Mouse (Mus musculus) kidney, embryonic 16.5 days (tissue): ENCODE data around the gene Defa20. TPM values are rescaled to one million over a fixed set of nuclear protein-coding genes. Genes with fewer than 3 reads are reported as not detected.
"Not testable (repeated sequence)": the region's sequence is repeated elsewhere in the genome, so short reads cannot be mapped to it uniquely, and the experiment has no call there.

Experiments used
- ATAC-seq: fragments of 200-750 bp; cut with Nextera tagmentation; 2 replicates; pipeline ENCODE4 v1.8.0; 2017; ENCODE audit warnings: moderate TSS enrichment; ENCODE audit not compliant: low FRiP score, low TSS enrichment
- H3K27ac ChIP-seq: fragments of 300-500 bp; sonication (generic); 2 replicates; pipeline ENCODE4 v1.5.1; 2014; ENCODE audit warnings: low read length
- H3K27me3 ChIP-seq: fragments of 300-500 bp; sonication (generic); 2 replicates; pipeline ENCODE4 v1.6.1; 2014; ENCODE audit warnings: low read length, control low read depth, mixed read lengths; ENCODE audit not compliant: insufficient read depth
- H3K36me3 ChIP-seq: fragments of 300-500 bp; sonication (generic); 2 replicates; pipeline ENCODE4 v1.6.1; 2014; ENCODE audit warnings: low read length, control low read depth, mixed read lengths; ENCODE audit not compliant: insufficient read depth
- H3K4me1 ChIP-seq: fragments of 300-500 bp; sonication (generic); 2 replicates; pipeline ENCODE4 v1.6.1; 2014; ENCODE audit warnings: low read length, control low read depth, mixed read lengths; ENCODE audit not compliant: insufficient read depth
- H3K4me2 ChIP-seq: fragments of 300-500 bp; sonication (generic); replicated peaks from 2 replicates; pipeline ENCODE4 v1.6.1; 2014; ENCODE audit warnings: low read depth, low read length
- H3K4me3 ChIP-seq: fragments of 300-500 bp; sonication (generic); 2 replicates; pipeline ENCODE4 v1.5.1; 2014; ENCODE audit warnings: mild to moderate bottlenecking, low read length
- H3K9ac ChIP-seq: fragments of 300-500 bp; sonication (generic); replicated peaks from 2 replicates; pipeline ENCODE4 v1.6.1; 2014; ENCODE audit warnings: low read length
- H3K9me3 ChIP-seq: fragments of 300-500 bp; sonication (generic); 2 replicates; pipeline ENCODE4 v1.6.1; 2016; ENCODE audit warnings: low read length, control low read depth
- WGBS: fragments of 180-500 bp; shearing (Covaris S2); extraction: QIAGEN DNeasy Blood & Tissue Kit; methylation state at CpG from one replicate; pipeline ENCODE4 v1.1.7; 2014; 5-methylcytosine and 5-hydroxymethylcytosine counted together
- polyA plus RNA-seq: library from polyadenylated mRNA; unstranded; fragments of >200 nt; fragmentation: Nextera tagmentation; extraction: Ambion mirVana; gene quantifications from 2 replicates; pipeline ENCODE4 v1.2.1, GENCODE M21; 2015

The Defa20 gene
- not detected in 2 replicates for polyA plus RNA-seq

- not testable (repeated sequence) for H3K27me3 ChIP-seq, H3K4me3 ChIP-seq, H3K4me2 ChIP-seq, H3K27ac ChIP-seq, H3K9me3 ChIP-seq, H3K9ac ChIP-seq, ATAC-seq, H3K4me1 ChIP-seq, H3K36me3 ChIP-seq
- WGBS = no CpG with 5 or more reads among the region's 2 CpGs
These were observed at the start of gene Defa20 for GRCm38 (mm10) chr8:21508958-21509357. Defa20 (plus strand) TSS chr8:21509258.

- not testable (repeated sequence) for ATAC-seq
These were observed 19.7 kb downstream of the Defa20 start, which contains the start of gene Defa32 for GRCm38 (mm10) chr8:21528732-21529131. Defa32 (plus strand) TSS chr8:21529032.

More at GRCm38 (mm10) chr8:21528732-21529131, 19.7 kb downstream of the Defa20 start, which contains the start of gene Defa32:
- no CpG with 5 or more reads among the region's 2 CpGs for WGBS
- H3K4me3 ChIP-seq, H3K4me2 ChIP-seq, H3K9me3 ChIP-seq, H3K4me1 ChIP-seq, H3K36me3 ChIP-seq, H3K27me3 ChIP-seq, H3K9ac ChIP-seq, H3K27ac ChIP-seq: not testable (repeated sequence)

Other genes with a start within 250 kb of the Defa20 start
- not detected in 2 replicates for gene Defa27, start 193.7 kb upstream of the Defa20 start, polyA plus RNA-seq
- gene Defa29, start 182.2 kb upstream of the Defa20 start, polyA plus RNA-seq = not detected in 2 replicates
- not detected in 2 replicates for gene Defa2, start 130.7 kb upstream of the Defa20 start, polyA plus RNA-seq
- not detected in 2 replicates for gene Defa33, start 117.4 kb upstream of the Defa20 start, polyA plus RNA-seq
- not detected in 2 replicates for gene Defa36, start 81.8 kb upstream of the Defa20 start, polyA plus RNA-seq
- not detected in 2 replicates for gene Gm7849, start 52.7 kb upstream of the Defa20 start, polyA plus RNA-seq
- not detected in 2 replicates for gene Defa32, start 19.8 kb downstream of the Defa20 start, polyA plus RNA-seq
- not detected in 2 replicates for gene Defa37, start 56.1 kb downstream of the Defa20 start, polyA plus RNA-seq
- not detected in 2 replicates for gene Defa28, start 73.7 kb downstream of the Defa20 start, polyA plus RNA-seq
- not detected in 2 replicates for gene Gm7861, start 85.2 kb downstream of the Defa20 start, polyA plus RNA-seq
- not detected in 2 replicates for gene Defa26, start 108.9 kb downstream of the Defa20 start, polyA plus RNA-seq
- gene Defa17, start 146.5 kb downstream of the Defa20 start, polyA plus RNA-seq = not detected in 2 replicates
- gene Defa34, start 156.5 kb downstream of the Defa20 start, polyA plus RNA-seq = not detected in 2 replicates
- gene AY761184, start 194.4 kb downstream of the Defa20 start, polyA plus RNA-seq = not detected in 2 replicates
- gene Defa24, start 225.2 kb downstream of the Defa20 start, polyA plus RNA-seq = not detected in 2 replicates